Mouse (Mus musculus) brain, embryonic 14.5 days (tissue): ENCODE results near the gene Secisbp2.

Experiments
- CTCF ChIP-seq: fragments of 200-500 bp; IDR thresholded peaks from 2 replicates; pipeline ENCODE4 v1.5.1; 2012; ENCODE audit warnings: inconsistent platforms, mild to moderate bottlenecking, moderate library complexity, borderline replicate concordance; ENCODE audit not compliant: insufficient read depth, insufficient read length; ENCODE audit errors: extremely low read depth
- POLR2A ChIP-seq: fragments of 200-500 bp; IDR thresholded peaks from 2 replicates; pipeline ENCODE4 v1.6.1; 2012; ENCODE audit warnings: mild to moderate bottlenecking, inconsistent platforms, borderline replicate concordance; ENCODE audit not compliant: poor library complexity, insufficient read depth, insufficient read length, severe bottlenecking; ENCODE audit errors: extremely low read depth

GRCm38 (mm10) chr13:51623678-51624077 lies 27.8 kb upstream of the Secisbp2 start:
- no peak for TF ChIP-seq CTCF
- no peak for TF ChIP-seq POLR2A
